Mouse (Mus musculus) embryonic facial prominence, embryonic 14.5 days (tissue): ENCODE measurements around the gene Adgrg5. TPM values are rescaled to one million over a fixed set of nuclear protein-coding genes. Genes with fewer than 3 reads are reported as not detected.

ENCODE experiments used
- ATAC-seq: fragments of 200-750 bp; cut with Nextera tagmentation; 2 replicates; pipeline ENCODE4 v1.8.0; 2017; ENCODE audit warnings: low read depth, moderate number of reproducible peaks, moderate TSS enrichment
- DNase-seq: peaks from one replicate; pipeline ENCODE4 v3.0.0-alpha.2; 2015; ENCODE audit warnings: low spot score
- H3K27ac ChIP-seq: fragments of 300-500 bp; sonication (generic); replicated peaks from 2 replicates; pipeline ENCODE4 v1.5.1; 2014; ENCODE audit warnings: low read depth, mild to moderate bottlenecking, low read length, moderate library complexity
- H3K27me3 ChIP-seq: fragments of 300-500 bp; sonication (generic); replicated peaks from 2 replicates; pipeline ENCODE4 v1.6.1; 2014; ENCODE audit warnings: low read length; ENCODE audit not compliant: control insufficient read depth, insufficient read depth
- H3K36me3 ChIP-seq: fragments of 300-500 bp; sonication (generic); 2 replicates; pipeline ENCODE4 v1.6.1; 2014; ENCODE audit warnings: low read length, mixed read lengths; ENCODE audit not compliant: control insufficient read depth, insufficient read depth
- H3K4me1 ChIP-seq: fragments of 300-500 bp; sonication (generic); 2 replicates; pipeline ENCODE4 v1.6.1; 2014; ENCODE audit warnings: antibody characterized with exemption, low read length; ENCODE audit not compliant: control insufficient read depth, insufficient read depth
- H3K4me2 ChIP-seq: fragments of 300-500 bp; sonication (generic); 2 replicates; pipeline ENCODE4 v1.6.1; 2014; ENCODE audit warnings: low read depth, mild to moderate bottlenecking, low read length, moderate library complexity, mixed read lengths
- H3K4me3 ChIP-seq: fragments of 300-500 bp; sonication (generic); 2 replicates; pipeline ENCODE4 v1.5.1; 2014; ENCODE audit warnings: low read depth, mild to moderate bottlenecking, low read length
- H3K9ac ChIP-seq: fragments of 300-500 bp; sonication (generic); 2 replicates; pipeline ENCODE4 v1.6.1; 2014; ENCODE audit warnings: low read depth, mild to moderate bottlenecking, low read length, moderate library complexity, mixed read lengths
- H3K9me3 ChIP-seq: fragments of 300-500 bp; sonication (generic); 2 replicates; pipeline ENCODE4 v1.6.1; 2016; ENCODE audit warnings: low read length; ENCODE audit not compliant: control insufficient read depth
- WGBS: fragments of 180-500 bp; shearing (Covaris S2); extraction: QIAGEN DNeasy Blood & Tissue Kit; methylation state at CpG from one replicate; pipeline ENCODE4 v1.1.7; 2014; 5-methylcytosine and 5-hydroxymethylcytosine counted together
- polyA plus RNA-seq: library from polyadenylated mRNA; unstranded; fragments of >200 nt; fragmentation: Nextera tagmentation; extraction: Ambion mirVana; gene quantifications from 2 replicates; pipeline ENCODE4 v1.2.1, GENCODE M21; 2014

The Adgrg5 gene
- polyA plus RNA-seq, 1 experiment from 2014 or later = 0.21 TPM

- Histone ChIP-seq H3K27me3 (no peaks in the 10 kb centered on the region; the same call in 1 of the 2 replicates), H3K27ac (peak overlapping the region; percentile 74; the same call in 1 of the 2 replicates), H3K4me3 (peak overlapping the region; percentile 34), H3K4me1 (peaks cover 12% of the 10 kb centered on the region), H3K9me3 (no peaks in the 10 kb centered on the region), H3K36me3 (no peaks in the 10 kb centered on the region), H3K9ac (no peak overlapping the region), H3K4me2 (peak overlapping the region; percentile 30)
- ATAC-seq (peak; percentile 38), DNase-seq (no peak)
- WGBS = 40% methylated on average over 9 of the region's 9 CpGs
Measured at GRCm38 (mm10) chr8:94978131-94978530, 54.6 kb downstream of the Adgrg5 start.

GRCm38 (mm10) chr8:94978593-94979319, 55.3 kb downstream of the Adgrg5 start:
- 73% methylated on average over 13 of the region's 13 CpGs for WGBS
- Histone ChIP-seq H3K9ac (no peak overlapping the region), H3K9me3 (no peaks in the 10 kb centered on the region), H3K4me2 (peak overlapping the region; percentile 30), H3K27me3 (no peaks in the 10 kb centered on the region; the same call in 1 of the 2 replicates), H3K4me3 (peak overlapping the region; percentile 34; the same call in 1 of the 2 replicates), H3K27ac (no peak overlapping the region), H3K36me3 (no peaks in the 10 kb centered on the region), H3K4me1 (peaks cover 18% of the 10 kb centered on the region)
- DNase-seq (no peak), ATAC-seq (no peak)

GRCm38 (mm10) chr8:94980176-94980575, 56.7 kb downstream of the Adgrg5 start:
- ATAC-seq (no peak), DNase-seq (no peak)
- H3K4me1 ChIP-seq = peaks cover 24% of the 10 kb centered on the region
- no peak overlapping the region for H3K4me3 ChIP-seq
- H3K36me3 ChIP-seq = no peaks in the 10 kb centered on the region
- no peak overlapping the region for H3K9ac ChIP-seq
- no peak overlapping the region for H3K4me2 ChIP-seq
- H3K9me3 ChIP-seq = no peaks in the 10 kb centered on the region
- WGBS = 83% methylated on average over 5 of the region's 5 CpGs
- H3K27me3 ChIP-seq = no peaks in the 10 kb centered on the region; the same call in 1 of the 2 replicates
- no peak overlapping the region for H3K27ac ChIP-seq

GRCm38 (mm10) chr8:94980976-94981375, 57.5 kb downstream of the Adgrg5 start:
- Histone ChIP-seq H3K9me3 (no peaks in the 10 kb centered on the region), H3K4me2 (no peak overlapping the region), H3K36me3 (no peaks in the 10 kb centered on the region), H3K9ac (no peak overlapping the region), H3K27me3 (no peaks in the 10 kb centered on the region; the same call in 1 of the 2 replicates), H3K4me1 (peaks cover 24% of the 10 kb centered on the region), H3K4me3 (no peak overlapping the region), H3K27ac (no peak overlapping the region)
- ATAC-seq (no peak), DNase-seq (no peak)
- 51% methylated on average over 8 of the region's 8 CpGs for WGBS

GRCm38 (mm10) chr8:94981848-94982247, 58.4 kb downstream of the Adgrg5 start:
- Histone ChIP-seq H3K27ac (no peak overlapping the region), H3K9me3 (no peaks in the 10 kb centered on the region), H3K27me3 (no peaks in the 10 kb centered on the region; the same call in 1 of the 2 replicates), H3K36me3 (no peaks in the 10 kb centered on the region), H3K4me2 (no peak overlapping the region), H3K4me1 (peaks cover 22% of the 10 kb centered on the region), H3K4me3 (no peak overlapping the region), H3K9ac (no peak overlapping the region)
- ATAC-seq (no peak), DNase-seq (no peak)
- WGBS = 63% methylated on average over 7 of the region's 7 CpGs

GRCm38 (mm10) chr8:94983146-94983545, 59.7 kb downstream of the Adgrg5 start:
- DNase-seq (no peak), ATAC-seq (peak; percentile 35; the same call in 1 of the 2 replicates)
- Histone ChIP-seq H3K4me2 (no peak overlapping the region), H3K9ac (no peak overlapping the region), H3K4me3 (no peak overlapping the region), H3K27ac (no peak overlapping the region), H3K4me1 (peaks cover 18% of the 10 kb centered on the region), H3K27me3 (no peaks in the 10 kb centered on the region; the same call in 1 of the 2 replicates), H3K9me3 (no peaks in the 10 kb centered on the region), H3K36me3 (no peaks in the 10 kb centered on the region)
- 21% methylated on average over 5 of the region's 5 CpGs for WGBS

- H3K9me3 ChIP-seq = no peaks in the 10 kb centered on the region
- ATAC-seq (peak; percentile 75), DNase-seq (peak; percentile 47)
- no peak overlapping the region for H3K9ac ChIP-seq
- no peak overlapping the region for H3K4me3 ChIP-seq
- 19% methylated on average over 6 of the region's 10 CpGs for WGBS
- H3K4me1 ChIP-seq = peaks cover 18% of the 10 kb centered on the region
- no peak overlapping the region for H3K27ac ChIP-seq
- H3K4me2 ChIP-seq = no peak overlapping the region
- H3K27me3 ChIP-seq = no peaks in the 10 kb centered on the region
- no peaks in the 10 kb centered on the region for H3K36me3 ChIP-seq
Measured at GRCm38 (mm10) chr8:94983881-94984516, 60.5 kb downstream of the Adgrg5 start.

GRCm38 (mm10) chr8:94985023-94985422, 61.5 kb downstream of the Adgrg5 start:
- Histone ChIP-seq H3K9ac (0 out of 2 replicates have a peak overlapping the region, but pooled peaks have one; percentile 4), H3K9me3 (no peaks in the 10 kb centered on the region), H3K4me1 (peaks cover 18% of the 10 kb centered on the region), H3K4me2 (no peak overlapping the region), H3K27me3 (no peaks in the 10 kb centered on the region), H3K27ac (no peak overlapping the region), H3K36me3 (no peaks in the 10 kb centered on the region), H3K4me3 (no peak overlapping the region)
- no peak for ATAC-seq
- 85% methylated on average over 6 of the region's 6 CpGs for WGBS
- no peak for DNase-seq
